Mouse (Mus musculus): Measurements from ENCODE around the gene Cdhr2. TPM values are rescaled to one million over a fixed set of nuclear protein-coding genes. Genes with fewer than 3 reads are reported as not detected.

Cdhr2 gene
- total RNA-seq, 2 experiments from 2014 or later: 0.24 to 0.36 TPM

DNA sequence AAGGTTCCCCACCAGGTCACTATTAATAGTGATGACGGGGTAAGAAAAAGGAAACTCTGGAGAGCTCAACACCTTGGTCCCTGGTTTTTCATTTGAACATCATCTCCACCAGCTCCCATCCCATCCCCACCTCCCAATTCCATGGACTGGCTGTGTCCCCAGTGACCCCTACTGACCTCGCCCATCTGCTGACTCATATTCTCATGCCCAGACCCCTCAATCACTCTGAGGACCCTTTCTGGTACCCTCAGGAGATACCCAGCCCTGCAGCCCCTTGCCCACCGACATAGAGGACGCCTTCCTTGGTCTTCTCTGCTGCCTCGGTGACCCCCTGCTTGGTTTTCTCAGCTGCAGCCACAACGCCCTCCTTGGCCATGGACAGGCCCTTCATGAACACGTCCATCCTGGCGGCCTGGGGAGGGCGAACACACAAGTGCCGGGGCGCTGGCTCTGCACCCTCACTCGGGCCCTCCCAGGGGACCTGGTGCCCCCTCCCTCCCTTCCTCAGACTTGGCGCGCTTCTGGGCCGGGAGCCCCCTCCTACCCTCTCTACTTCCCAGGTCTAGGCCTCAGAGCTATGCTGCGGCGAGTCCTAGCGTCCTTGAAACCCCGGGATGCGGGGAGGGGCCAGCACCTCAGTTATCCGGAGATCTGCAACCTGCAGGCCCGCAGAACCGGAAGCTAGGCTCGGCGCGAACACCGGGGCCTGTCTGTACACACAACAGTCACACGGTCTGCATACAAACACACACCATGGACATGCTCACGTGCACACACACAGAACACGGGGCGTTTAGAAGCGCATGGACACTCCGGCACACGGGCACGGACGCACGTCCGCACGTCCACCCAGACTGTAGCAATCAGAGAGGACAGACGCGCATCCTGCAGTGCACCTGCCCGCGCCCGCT is 64.3 kb downstream of the Cdhr2 start:
- peak in 1 of 2 experiments; percentile 62 for DNase-seq (ENCODE audit: low spot score in 2 of 2)
- intact Hi-C loops (cut with DNase I): no loop called here

DNA sequence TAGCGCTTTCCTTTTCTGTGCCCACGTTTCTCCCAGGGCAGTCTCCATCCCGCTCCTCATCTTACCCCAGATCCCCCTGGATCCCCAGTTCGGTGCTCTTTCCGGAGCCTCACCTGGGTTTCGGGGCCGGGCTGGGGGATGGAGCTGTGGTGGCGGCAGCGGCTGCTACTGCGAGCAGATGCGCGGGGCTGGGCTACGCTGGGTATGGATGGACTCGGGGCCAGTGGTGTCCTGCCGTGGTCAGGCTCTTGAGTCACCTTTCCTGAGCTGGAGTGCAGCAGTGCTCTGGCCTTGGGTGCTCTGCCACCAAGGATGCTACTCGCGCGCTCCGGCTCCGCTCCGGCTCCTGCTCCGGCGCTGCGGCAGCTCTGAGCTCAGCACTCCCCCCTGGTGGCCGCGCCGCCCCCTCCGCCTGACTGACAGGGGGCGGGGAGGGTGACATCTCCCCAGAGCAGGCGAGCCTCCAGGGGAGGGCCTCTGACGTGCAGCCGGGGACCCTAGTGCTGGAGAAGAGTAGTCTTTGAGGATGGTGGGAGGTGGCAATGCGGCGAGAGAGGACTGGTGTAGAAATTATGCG is 65.0 kb downstream of the Cdhr2 start, which contains the start of gene Sncb:
Sncb (minus strand) TSS at position 404 of the 577 bp plus-strand sequence.
- DNase-seq (ENCODE audit: low spot score in 2 of 2): peak; percentile 88
- intact Hi-C loops (cut with DNase I): no loop called here

DNA sequence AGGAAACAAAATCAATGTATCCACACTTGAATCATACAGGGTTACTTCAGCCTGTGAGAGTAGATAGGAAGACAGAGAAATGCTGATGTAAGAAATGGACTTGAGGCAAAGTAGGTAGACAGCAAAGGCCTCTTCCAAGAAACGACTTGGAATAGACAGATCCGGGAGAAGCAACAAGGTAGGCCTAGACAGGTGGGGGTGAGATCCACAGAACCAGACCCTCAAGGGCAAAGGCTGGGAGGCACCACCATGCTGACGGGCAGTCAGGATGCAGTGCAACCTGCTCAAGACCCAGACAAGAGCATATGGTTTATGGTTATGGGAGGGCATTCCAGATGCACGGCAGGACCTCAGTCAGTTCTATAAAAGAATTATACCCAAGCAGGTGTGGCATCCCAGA is 65.8 kb downstream of the Cdhr2 start:
- DNase-seq (ENCODE audit: low spot score in 2 of 2): no peak
- intact Hi-C loops (cut with DNase I): no loop called here

DNA sequence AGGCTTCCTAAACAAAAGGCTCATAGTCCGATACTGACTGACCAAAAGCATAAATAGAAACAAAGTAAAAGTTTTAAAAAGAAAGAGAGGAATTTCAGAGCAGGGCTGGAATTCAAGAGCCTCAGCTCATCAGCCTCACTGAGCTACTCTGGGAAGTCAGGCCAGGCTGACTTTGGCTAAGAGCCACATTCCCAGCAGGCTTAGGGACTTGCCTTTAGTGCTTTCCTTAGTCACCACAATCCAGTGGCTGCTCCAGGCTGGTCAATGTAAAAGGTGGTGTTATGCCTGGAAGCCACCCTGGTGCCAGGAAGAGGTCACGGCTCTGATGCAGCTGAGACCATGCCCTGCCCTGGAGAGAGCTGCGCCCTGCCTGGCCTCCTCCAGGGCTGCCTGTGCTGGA is 79.3 kb downstream of the Cdhr2 start:
- intact Hi-C loops (cut with DNase I): no loop called here
- DNase-seq (ENCODE audit: low spot score in 2 of 2): peak; percentile 64 to 77

DNA sequence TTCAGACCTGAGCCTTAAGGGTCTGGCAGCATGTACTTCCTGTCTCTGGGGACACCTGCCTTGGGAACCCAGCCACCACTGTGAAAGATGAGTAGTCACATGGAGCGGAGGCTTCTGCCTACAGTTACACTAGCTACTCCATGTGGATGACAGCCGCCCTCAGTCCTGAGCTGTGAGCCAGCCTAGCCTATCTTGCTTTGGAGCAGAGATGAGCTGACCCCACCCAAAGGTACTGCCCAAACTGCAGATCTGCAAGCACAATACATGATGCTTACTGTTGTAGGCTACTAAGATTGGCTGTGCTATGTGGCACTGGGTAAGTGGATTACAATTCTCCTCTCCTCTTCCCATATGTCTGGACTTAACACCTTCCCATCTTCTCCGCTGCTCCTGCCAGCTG is 79.8 kb downstream of the Cdhr2 start:
- no peak for DNase-seq (ENCODE audit: low spot score in 2 of 2)
- intact Hi-C loops (cut with DNase I): no loop called here

DNA sequence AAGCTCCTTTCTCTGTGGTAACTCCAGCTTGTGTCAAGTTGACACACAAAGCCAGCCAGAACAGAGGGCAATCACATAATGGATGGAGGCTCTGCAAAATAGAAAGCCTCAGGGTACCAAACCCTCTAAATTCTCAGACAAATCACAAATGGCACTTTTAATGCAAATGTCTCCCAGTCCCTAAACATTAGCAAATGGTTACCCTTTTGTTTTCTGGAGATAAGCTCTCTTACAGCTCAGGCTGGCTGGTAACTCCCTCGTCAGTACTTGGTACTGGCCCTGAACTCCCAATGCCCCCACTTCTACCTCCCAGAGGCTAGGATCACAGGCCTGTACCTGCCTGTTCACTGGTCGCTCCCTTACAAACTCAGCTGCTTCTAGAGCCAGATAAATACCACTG is 82.0 kb downstream of the Cdhr2 start:
- intact Hi-C loops (cut with DNase I): no loop called here
- DNase-seq (ENCODE audit: low spot score in 2 of 2): no peak

DNA sequence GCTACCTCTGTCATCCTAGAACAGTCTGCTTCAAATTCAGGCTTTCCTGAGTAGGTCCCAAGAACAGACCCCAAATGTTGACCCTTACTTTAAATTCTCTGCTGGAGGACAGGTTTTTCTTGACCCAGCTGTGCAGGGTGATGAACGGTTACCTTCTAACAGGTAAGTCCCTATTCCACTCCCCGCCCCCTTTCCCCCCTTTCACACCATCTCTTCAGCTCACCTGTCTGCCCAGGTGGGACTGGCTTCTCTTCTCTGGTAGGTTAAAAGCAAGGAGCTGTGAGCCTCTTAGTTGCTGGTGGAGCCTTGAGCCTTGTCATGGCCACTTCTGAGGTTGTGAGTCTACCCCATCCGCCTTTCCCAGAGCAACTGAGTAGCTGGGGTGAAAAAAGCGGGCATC is 82.4 kb downstream of the Cdhr2 start, which contains the start of gene Eif4e1b:
Eif4e1b (plus strand) TSS at position 301 of the 400 bp plus-strand sequence.
- no peak for DNase-seq (ENCODE audit: low spot score in 2 of 2)
- intact Hi-C loops (cut with DNase I): no loop called here

Other genes with a start within 250 kb of the Cdhr2 start
- 10 to 100 TPM; 39.5 to 41.1 TPM for gene Thoc3, start 232.6 kb upstream of the Cdhr2 start, total RNA-seq (2021)
- 10 to 100 TPM; 13.6 to 14.8 TPM for gene Simc1, start 197.7 kb upstream of the Cdhr2 start, total RNA-seq (2021)
- 100 to 1,000 TPM; 149 to 151 TPM for gene 4833439L19Rik, start 136.0 kb upstream of the Cdhr2 start, total RNA-seq (2021)
- 10 to 100 TPM; 25.6 to 28.5 TPM for gene Arl10, start 126.4 kb upstream of the Cdhr2 start, total RNA-seq (2021)
- 10 to 100 TPM; 27.0 to 30.4 TPM for gene Nop16, start 111.4 kb upstream of the Cdhr2 start, total RNA-seq (2021)
- 100 to 1,000 TPM; 168 to 177 TPM for gene Higd2a, start 111.3 kb upstream of the Cdhr2 start, total RNA-seq (2021)
- gene Cltb, start 90.1 kb upstream of the Cdhr2 start, total RNA-seq (2021): 100 to 1,000 TPM; 331 to 351 TPM
- gene Faf2, start 79.7 kb upstream of the Cdhr2 start, total RNA-seq (2021): 10 to 100 TPM; 47.4 to 57.3 TPM
- 100 to 1,000 TPM; 138 to 149 TPM for gene Rnf44, start 7.6 kb upstream of the Cdhr2 start, total RNA-seq (2021)
- 100 to 1,000 TPM; 151 to 168 TPM for gene Gprin1, start 48.4 kb downstream of the Cdhr2 start, total RNA-seq (2021)
- gene Sncb, start 65.1 kb downstream of the Cdhr2 start, total RNA-seq (2021): 100 to 1,000 TPM; 873 to 922 TPM
- gene Eif4e1b, start 82.5 kb downstream of the Cdhr2 start, total RNA-seq (2021): not detected
- gene Tspan17, start 87.9 kb downstream of the Cdhr2 start, total RNA-seq (2021): 10 to 100 TPM; 58.2 to 63.1 TPM
- 10 to 100 TPM; 66.0 to 78.0 TPM for gene Unc5a, start 247.9 kb downstream of the Cdhr2 start, total RNA-seq (2021)